Mouse (Mus musculus) liver, postnatal 0 days (tissue): Measurements from ENCODE around the gene Ptpn22. TPM values are rescaled to one million over a fixed set of nuclear protein-coding genes. Genes with fewer than 3 reads are reported as not detected.

Source experiments
- ATAC-seq: fragments of 200-750 bp; cut with Nextera tagmentation; 2 replicates; pipeline ENCODE4 v1.8.0; 2017; ENCODE audit warnings: mild to moderate bottlenecking, moderate library complexity
- DNase-seq: peaks from one replicate; pipeline ENCODE4 v3.0.0-alpha.2; 2016
- H3K27ac ChIP-seq: fragments of 300-500 bp; sonication (generic); 2 replicates; pipeline ENCODE4 v1.5.1; 2014; ENCODE audit warnings: antibody characterized with exemption, moderate library complexity, mild to moderate bottlenecking, low read depth
- H3K27me3 ChIP-seq: fragments of 300-500 bp; sonication (generic); 2 replicates; pipeline ENCODE4 v1.6.1; 2014; ENCODE audit warnings: low read length, control low read depth, mixed read lengths; ENCODE audit not compliant: insufficient read depth
- H3K36me3 ChIP-seq: fragments of 300-500 bp; sonication (generic); replicated peaks from 2 replicates; pipeline ENCODE4 v1.6.1; 2014; ENCODE audit warnings: mild to moderate bottlenecking, control low read depth, low read length, moderate library complexity, mixed read lengths; ENCODE audit not compliant: insufficient read depth
- H3K4me1 ChIP-seq: fragments of 300-500 bp; sonication (generic); 2 replicates; pipeline ENCODE4 v1.6.1; 2014; ENCODE audit warnings: antibody characterized with exemption, mild to moderate bottlenecking, control low read depth; ENCODE audit not compliant: insufficient read depth
- H3K4me2 ChIP-seq: fragments of 300-500 bp; sonication (generic); 2 replicates; pipeline ENCODE4 v1.6.1; 2014; ENCODE audit warnings: low read depth, mild to moderate bottlenecking, low read length, moderate library complexity, mixed read lengths
- H3K4me3 ChIP-seq: fragments of 300-500 bp; sonication (generic); 2 replicates; pipeline ENCODE4 v1.5.1; 2014; ENCODE audit warnings: low read depth, low read length
- H3K9ac ChIP-seq: fragments of 300-500 bp; sonication (generic); replicated peaks from 2 replicates; pipeline ENCODE4 v1.6.1; 2014; ENCODE audit warnings: mild to moderate bottlenecking, moderate library complexity
- H3K9me3 ChIP-seq: fragments of 300-500 bp; sonication (generic); 2 replicates; pipeline ENCODE4 v1.6.1; 2016; ENCODE audit warnings: mild to moderate bottlenecking, control low read depth, low read length, mixed read lengths
- CTCF ChIP-seq: sonication (generic); IDR thresholded peaks from 2 replicates; pipeline ENCODE4 v1.5.1; 2016; ENCODE audit warnings: antibody characterized with exemption, low read depth
- EP300 ChIP-seq: IDR thresholded peaks from 2 replicates; pipeline ENCODE4 v1.6.1; 2016; ENCODE audit warnings: antibody characterized with exemption, low read depth, mild to moderate bottlenecking
- WGBS: fragments of 180-500 bp; shearing (Covaris S2); extraction: QIAGEN DNeasy Blood & Tissue Kit; methylation state at CpG from one replicate; pipeline ENCODE4 v1.1.7; 2014; ENCODE audit not compliant: insufficient replicate concordance; 5-methylcytosine and 5-hydroxymethylcytosine counted together
- polyA plus RNA-seq: library from polyadenylated mRNA; unstranded; fragments of >200 nt; fragmentation: Nextera tagmentation; extraction: Ambion mirVana; gene quantifications from 2 replicates; pipeline ENCODE4 v1.2.1, GENCODE M21; 2015

The Ptpn22 gene
- polyA plus RNA-seq, 1 experiment from 2014 or later = 3.0 TPM

GRCm38 (mm10) chr3:103944794-103945562 is 85.4 kb downstream of the Ptpn22 start:
- Histone ChIP-seq H3K27ac (no peak overlapping the region), H3K9me3 (no peaks in the 10 kb centered on the region), H3K36me3 (no peaks in the 10 kb centered on the region), H3K4me1 (no peaks in the 10 kb centered on the region), H3K27me3 (no peaks in the 10 kb centered on the region), H3K9ac (no peak overlapping the region), H3K4me3 (no peak overlapping the region), H3K4me2 (no peak overlapping the region)
- no peak for ATAC-seq
- DNase-seq = no peak
- TF ChIP-seq CTCF = no peak
- no peak for TF ChIP-seq EP300
- 88% methylated on average over 1 of the region's 1 CpGs for WGBS

GRCm38 (mm10) chr3:103948666-103949065 is 89.1 kb downstream of the Ptpn22 start:
- H3K4me2 ChIP-seq = no peak overlapping the region
- no peak for ATAC-seq
- H3K4me1 ChIP-seq = no peaks in the 10 kb centered on the region
- H3K27me3 ChIP-seq = no peaks in the 10 kb centered on the region
- no peaks in the 10 kb centered on the region for H3K9me3 ChIP-seq
- no peak overlapping the region for H3K27ac ChIP-seq
- TF ChIP-seq EP300 (no peak), CTCF (no peak)
- no peaks in the 10 kb centered on the region for H3K36me3 ChIP-seq
- WGBS = 86% methylated on average over 7 of the region's 7 CpGs
- no peak overlapping the region for H3K9ac ChIP-seq
- H3K4me3 ChIP-seq = no peak overlapping the region
- DNase-seq = no peak

GRCm38 (mm10) chr3:103960622-103961021 is 101.0 kb downstream of the Ptpn22 start:
- Histone ChIP-seq H3K4me2 (no peak overlapping the region), H3K4me1 (no peaks in the 10 kb centered on the region), H3K9me3 (no peaks in the 10 kb centered on the region), H3K27me3 (no peaks in the 10 kb centered on the region), H3K27ac (no peak overlapping the region), H3K9ac (no peak overlapping the region), H3K4me3 (no peak overlapping the region), H3K36me3 (peaks cover 36% of the 10 kb centered on the region)
- 83% methylated on average over 3 of the region's 3 CpGs for WGBS
- ATAC-seq = no peak
- no peak for DNase-seq
- no peak for TF ChIP-seq CTCF
- TF ChIP-seq EP300 = no peak

Other genes with a start within 250 kb of the Ptpn22 start
- gene Atg4a-ps, start 213.7 kb upstream of the Ptpn22 start, polyA plus RNA-seq = 0.18 and 0.20 TPM in 2 replicates
- gene Olfml3, start 121.8 kb upstream of the Ptpn22 start, polyA plus RNA-seq = 2.6 TPM in 2 replicates
- not detected in 2 replicates for gene Gm10964, start 120.4 kb upstream of the Ptpn22 start, polyA plus RNA-seq
- gene Hipk1, start 68.2 kb upstream of the Ptpn22 start, polyA plus RNA-seq = 7.6 and 8.3 TPM in 2 replicates
- 19.0 and 22.8 TPM in 2 replicates for gene Dclre1b, start 50.4 kb upstream of the Ptpn22 start, polyA plus RNA-seq
- gene Ap4b1, start 50.3 kb upstream of the Ptpn22 start, polyA plus RNA-seq = 12.5 and 14.1 TPM in 2 replicates
- 0.12 TPM in 1 of 2 replicates, not detected in the other for gene Gm43064, start 50.2 kb upstream of the Ptpn22 start, polyA plus RNA-seq
- 0.07 and 0.54 TPM in 2 replicates for gene Bcl2l15, start 27.2 kb upstream of the Ptpn22 start, polyA plus RNA-seq
- 3.4 and 3.8 TPM in 2 replicates for gene Rsbn1, start 54.3 kb downstream of the Ptpn22 start, polyA plus RNA-seq
- gene Phtf1, start 108.3 kb downstream of the Ptpn22 start, polyA plus RNA-seq = 3.8 and 3.9 TPM in 2 replicates